Mouse (Mus musculus): ENCODE measurements around the gene Prss56.

The Prss56 gene

GRCm38 (mm10) chr1:87183013-87183412 is at the start of gene Prss56:
TSS of gene Prss56 (plus strand) at chr1:87183313.
- in situ Hi-C loops (cut with MboI, MseI) = no loop called here

- in situ Hi-C loops (cut with MboI, MseI) = no loop called here
Observed at GRCm38 (mm10) chr1:87141550-87141949, 41.6 kb upstream of the Prss56 start.

GRCm38 (mm10) chr1:87142456-87142855 is 40.7 kb upstream of the Prss56 start:
- in situ Hi-C loops (cut with MboI, MseI) = no loop called here

- in situ Hi-C loops (cut with MboI, MseI) = no loop called here
Observed at GRCm38 (mm10) chr1:87143141-87143540, 40.0 kb upstream of the Prss56 start.

GRCm38 (mm10) chr1:87149422-87149821 is 33.7 kb upstream of the Prss56 start:
- in situ Hi-C loops (cut with MboI, MseI) = no loop called here

- in situ Hi-C loops (cut with MboI, MseI) = no loop called here
Observed at GRCm38 (mm10) chr1:87151286-87151685, 31.8 kb upstream of the Prss56 start.

- in situ Hi-C loops (cut with MboI, MseI) = no loop called here
Observed at GRCm38 (mm10) chr1:87153776-87154500, 29.2 kb upstream of the Prss56 start.

- in situ Hi-C loops (cut with MboI, MseI) = no loop called here
Observed at GRCm38 (mm10) chr1:87154501-87155120, 28.5 kb upstream of the Prss56 start.

- in situ Hi-C loops (cut with MboI, MseI) = no loop called here
Observed at GRCm38 (mm10) chr1:87155531-87156198, 27.4 kb upstream of the Prss56 start.

GRCm38 (mm10) chr1:87156199-87156587 is 26.9 kb upstream of the Prss56 start, which contains the start of gene Ecel1:
TSS of gene Ecel1 (minus strand) at chr1:87156521.
- in situ Hi-C loops (cut with MboI, MseI) = no loop called here

- in situ Hi-C loops (cut with MboI, MseI) = no loop called here
Observed at GRCm38 (mm10) chr1:87159396-87159795, 23.7 kb upstream of the Prss56 start.

GRCm38 (mm10) chr1:87164164-87164795 is 18.8 kb upstream of the Prss56 start:
- in situ Hi-C loops (cut with MboI, MseI) = loop anchor here (5.0 kb wide), 1 partner anchor 52 kb away; no protein-coding TSS in a partner anchor

- in situ Hi-C loops (cut with MboI, MseI) = loop anchor here (5.0 kb wide), 1 partner anchor 52 kb away; no protein-coding TSS in a partner anchor
Observed at GRCm38 (mm10) chr1:87164796-87165184, 18.3 kb upstream of the Prss56 start.

GRCm38 (mm10) chr1:87170458-87170857 is 12.7 kb upstream of the Prss56 start:
- in situ Hi-C loops (cut with MboI, MseI) = no loop called here

- in situ Hi-C loops (cut with MboI, MseI) = no loop called here
Observed at GRCm38 (mm10) chr1:87171312-87171711, 11.8 kb upstream of the Prss56 start.

GRCm38 (mm10) chr1:87172316-87172715 is 10.8 kb upstream of the Prss56 start:
- in situ Hi-C loops (cut with MboI, MseI) = no loop called here

- in situ Hi-C loops (cut with MboI, MseI) = no loop called here
Observed at GRCm38 (mm10) chr1:87174006-87174955, 8.8 kb upstream of the Prss56 start.

GRCm38 (mm10) chr1:87175852-87176292 is 7.2 kb upstream of the Prss56 start:
- in situ Hi-C loops (cut with MboI, MseI) = no loop called here

GRCm38 (mm10) chr1:87180896-87181295 is 2.2 kb upstream of the Prss56 start:
- in situ Hi-C loops (cut with MboI, MseI) = no loop called here

- in situ Hi-C loops (cut with MboI, MseI) = no loop called here
Observed at GRCm38 (mm10) chr1:87183998-87184750, 1.1 kb downstream of the Prss56 start.
